Mouse (Mus musculus): ENCODE results near the gene Tmc1.

GRCm38 (mm10) chr19:20848906-20849305 lies 105.1 kb downstream of the Tmc1 start:
- TF ChIP-seq POLR2A (IDR thresholded peaks at IDR 0.05; ENCODE audit: insufficient read depth, low read depth, low read length): no peak
- TF ChIP-seq CTCF (IDR thresholded peaks at IDR 0.05; ENCODE audit: insufficient read depth, low read depth, low read length): no peak
